Mouse (Mus musculus) bone marrow, adult 2 months (tissue): ENCODE measurements around the gene Col1a2.

Experiments
- CTCF ChIP-seq: fragments of 200-500 bp; IDR thresholded peaks from 2 replicates; pipeline ENCODE4 v1.5.1; 2011; ENCODE audit warnings: low read length, control low read depth; ENCODE audit not compliant: control insufficient read depth, insufficient read depth
- POLR2A ChIP-seq: fragments of 200-500 bp; IDR thresholded peaks from 2 replicates; pipeline ENCODE4 v1.6.1; 2011; ENCODE audit warnings: low read depth, mild to moderate bottlenecking, control low read depth, low read length, borderline replicate concordance; ENCODE audit not compliant: control insufficient read depth

GRCm38 (mm10) chr6:4587946-4588345 lies 83.3 kb downstream of the Col1a2 start:
- TF ChIP-seq CTCF (no peak), POLR2A (no peak)
